13 mouse cellular contexts compared by ENCODE assay signal in the genomic region with DNA sequence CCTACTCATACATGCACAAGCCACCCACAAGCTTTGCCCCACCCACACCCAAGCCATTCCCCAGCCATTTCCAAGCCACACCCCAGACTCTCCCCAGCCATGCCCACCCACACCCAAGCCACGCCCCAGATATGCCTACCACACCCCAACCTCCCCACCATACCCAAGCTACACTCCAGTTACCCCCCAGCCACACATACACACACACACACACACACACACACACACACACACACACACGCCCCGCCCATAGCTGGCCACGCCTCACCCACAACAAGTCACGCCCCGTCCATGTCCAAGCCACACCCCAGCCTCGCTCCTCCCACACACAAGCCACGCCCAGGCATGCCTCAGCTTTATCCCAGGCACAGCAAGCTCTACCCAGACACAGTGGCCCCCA. TPM values are rescaled to one million over a fixed set of nuclear protein-coding genes. Genes with fewer than 3 reads are reported as not detected.
A peak's percentile ranks its signal among the peaks of the same experiment; 100 is the strongest.
DNase-seq lines count a peak whose midpoint lies in the region; ATAC-seq lines count a peak whose summit lies in the region.
"Had no signal": no experiment of that assay in that cellular context is flagged by ENCODE, and none has a peak within 500 bp of the region (broad histone marks: within the 10 kb centered on the region; RNA-seq: fewer than 3 reads in every experiment).

No protein-coding gene starts in this region.

- H3K4me1 ChIP-seq in midbrain, embryonic 10.5 days, result peaks cover 21% of the 10 kb centered on the region
- no peaks in the 10 kb centered on the region for H3K4me1 ChIP-seq in midbrain, embryonic 16.5 days (ENCODE audit: control insufficient read depth, insufficient read depth, low read length)
- peaks cover 23% of the 10 kb centered on the region for H3K4me1 ChIP-seq in liver, embryonic 15.5 days (replicated peaks)
- peaks cover 7% of the 10 kb centered on the region; the same call in 1 of the 2 replicates for H3K4me1 ChIP-seq in midbrain, embryonic 14.5 days (ENCODE audit: control insufficient read depth, insufficient read depth, low read length)

- WGBS in midbrain, embryonic 10.5 days, result 74% methylated on average over 8 of the region's 8 CpGs
- WGBS in midbrain, embryonic 16.5 days, result 88% methylated on average over 8 of the region's 8 CpGs
- 32% methylated on average over 8 of the region's 8 CpGs for WGBS in liver, embryonic 15.5 days (ENCODE audit: insufficient replicate concordance)
- WGBS in midbrain, embryonic 14.5 days, result 85% methylated on average over 8 of the region's 8 CpGs

- no peaks in the 10 kb centered on the region for H3K9me3 ChIP-seq in midbrain, embryonic 10.5 days (replicated peaks)
- no peaks in the 10 kb centered on the region for H3K9me3 ChIP-seq in midbrain, embryonic 16.5 days (replicated peaks; ENCODE audit: control insufficient read depth, low read length, poor library complexity, severe bottlenecking)
- no peaks in the 10 kb centered on the region for H3K9me3 ChIP-seq in liver, embryonic 15.5 days (replicated peaks)
- no peaks in the 10 kb centered on the region for H3K9me3 ChIP-seq in midbrain, embryonic 14.5 days (ENCODE audit: control insufficient read depth, low read length)
- H3K9me3 ChIP-seq: forebrain, embryonic 15.5 days had no signal

- ATAC-seq in midbrain, embryonic 16.5 days, result no peak
- peak; percentile 56 for ATAC-seq in erythroid progenitor cell, adult 5-6 weeks (replicated peaks; ENCODE audit: low FRiP score, poor library complexity, severe bottlenecking)
- ATAC-seq in liver, embryonic 15.5 days (ENCODE audit: insufficient read depth), result peak; percentile 76
- no peak for ATAC-seq in midbrain, embryonic 14.5 days (ENCODE audit: low FRiP score, low TSS enrichment)
- ATAC-seq: forebrain, embryonic 15.5 days; hindbrain, postnatal 0 days had no signal

- no peaks in the 10 kb centered on the region for H3K36me3 ChIP-seq in midbrain, embryonic 10.5 days
- H3K36me3 ChIP-seq in midbrain, embryonic 16.5 days (ENCODE audit: control insufficient read depth, insufficient read depth, low read length), result peaks cover 7% of the 10 kb centered on the region
- no peaks in the 10 kb centered on the region for H3K36me3 ChIP-seq in liver, embryonic 15.5 days (replicated peaks)
- H3K36me3 ChIP-seq in midbrain, embryonic 14.5 days (ENCODE audit: control insufficient read depth, insufficient read depth, low read length), result no peaks in the 10 kb centered on the region
- H3K36me3 ChIP-seq: forebrain, embryonic 15.5 days had no signal

- no peak overlapping the region for H3K4me3 ChIP-seq in midbrain, embryonic 10.5 days
- H3K4me3 ChIP-seq in midbrain, embryonic 16.5 days (ENCODE audit: low read depth, low read length), result no peak overlapping the region
- no peak overlapping the region for H3K4me3 ChIP-seq in liver, embryonic 15.5 days (replicated peaks)
- H3K4me3 ChIP-seq in midbrain, embryonic 14.5 days (replicated peaks; ENCODE audit: low read depth, low read length), result no peak overlapping the region
- H3K4me3 ChIP-seq: forebrain, embryonic 15.5 days; megakaryocyte, embryonic 14.5 days had no signal

- H3K9ac ChIP-seq in midbrain, embryonic 16.5 days (ENCODE audit: low read depth, low read length), result no peak overlapping the region
- H3K9ac ChIP-seq in liver, embryonic 15.5 days, result no peak overlapping the region
- H3K9ac ChIP-seq in midbrain, embryonic 14.5 days (replicated peaks; ENCODE audit: low read length), result no peak overlapping the region
- H3K9ac ChIP-seq: forebrain, embryonic 15.5 days had no signal

- no peak overlapping the region for H3K4me2 ChIP-seq in midbrain, embryonic 16.5 days (ENCODE audit: low read length)
- no peak overlapping the region for H3K4me2 ChIP-seq in liver, embryonic 15.5 days
- no peak overlapping the region for H3K4me2 ChIP-seq in midbrain, embryonic 14.5 days (ENCODE audit: low read length)
- H3K4me2 ChIP-seq: forebrain, embryonic 15.5 days had no signal

- H3K27ac ChIP-seq in midbrain, embryonic 10.5 days (replicated peaks), result 0 out of 2 replicates have a peak overlapping the region, but pooled peaks have one; percentile 3
- no peak overlapping the region for H3K27ac ChIP-seq in midbrain, embryonic 16.5 days (ENCODE audit: low read length)
- no peak overlapping the region for H3K27ac ChIP-seq in liver, embryonic 15.5 days (replicated peaks)
- no peak overlapping the region for H3K27ac ChIP-seq in midbrain, embryonic 14.5 days (replicated peaks; ENCODE audit: low read depth, low read length)
- H3K27ac ChIP-seq: forebrain, embryonic 15.5 days; hindbrain, postnatal 0 days had no signal

- DNase-seq in midbrain, embryonic 10.5 days (ENCODE audit: low spot score), result no peak
- peak; percentile 27 for DNase-seq in testis, postnatal 14 days (ENCODE audit: low spot score)
- no peak for DNase-seq in adrenal gland, postnatal 10 days
- no peak for DNase-seq in midbrain, embryonic 14.5 days
- DNase-seq: gastrocnemius, postnatal 25 days; kidney, postnatal 25 days; right cerebral cortex, postnatal 4 days had no signal

- no peaks in the 10 kb centered on the region for H3K27me3 ChIP-seq in midbrain, embryonic 10.5 days (ENCODE audit: low read depth, poor library complexity, severe bottlenecking)
- H3K27me3 ChIP-seq in midbrain, embryonic 16.5 days (ENCODE audit: control insufficient read depth, insufficient read depth, low read depth, low read length), result no peaks in the 10 kb centered on the region
- no peaks in the 10 kb centered on the region for H3K27me3 ChIP-seq in liver, embryonic 15.5 days
- H3K27me3 ChIP-seq in midbrain, embryonic 14.5 days (ENCODE audit: control insufficient read depth, insufficient read depth, low read length), result no peaks in the 10 kb centered on the region
- H3K27me3 ChIP-seq: forebrain, embryonic 15.5 days had no signal

RNA-seq across cellular contexts. Expression of gene Grk3, which starts 16.4 kb away (rescaled TPM):
- polyA plus RNA-seq in midbrain, embryonic 10.5 days (2016; fragmentation: Nextera tagmentation; extraction: Ambion mirVana), result 5.2 and 6.1 TPM in 2 replicates
- polyA plus RNA-seq in midbrain, embryonic 16.5 days (2015; fragmentation: Nextera tagmentation; extraction: Ambion mirVana), result 30.7 and 31.5 TPM in 2 replicates
- 0.42 and 1.8 TPM in 2 replicates for total RNA-seq in erythroid progenitor cell, adult 5-6 weeks (2015; ENCODE audit: low replicate concordance)
- total RNA-seq in erythroid progenitor cell, adult 5-6 weeks (2017; ENCODE audit: low replicate concordance), result 3.1 and 3.6 TPM in 2 replicates
- polyA plus RNA-seq in liver, embryonic 15.5 days (2015; fragmentation: Nextera tagmentation; extraction: Ambion mirVana), result 2.2 and 2.7 TPM in 2 replicates
- total RNA-seq in adrenal gland, postnatal 10 days (2021), result 10 to 100 TPM; 30.9 to 45.9 TPM
- 16.3 and 18.7 TPM in 2 replicates for polyA plus RNA-seq in midbrain, embryonic 14.5 days (2014; fragmentation: Nextera tagmentation; extraction: Ambion mirVana)

Comparison
In these comparisons a context has a peak if more than half of its experiments do, and no peak if none do; other contexts are left out.
1. ATAC-seq: peak in erythroid progenitor cell, adult 5-6 weeks (single experiment) and liver, embryonic 15.5 days (single experiment); none in midbrain, embryonic 16.5 days (single experiment) and midbrain, embryonic 14.5 days (single experiment).